Mouse (Mus musculus) G1E (cell line): ENCODE data around the gene Aig1.

Experiments used
- CTCF ChIP-seq: IDR thresholded peaks from 2 replicates; pipeline ENCODE4 v1.5.1; 2012; ENCODE audit warnings: low read depth, low read length, inconsistent platforms, mixed read lengths
- GATA1 ChIP-seq: IDR thresholded peaks from 2 replicates; pipeline ENCODE4 v1.6.1; 2012; ENCODE audit warnings: borderline replicate concordance, low read length, inconsistent platforms, mixed read lengths
- GATA2 ChIP-seq: IDR thresholded peaks from 2 replicates; pipeline ENCODE4 v1.6.1; 2012; ENCODE audit warnings: low read depth, low read length, inconsistent platforms, borderline replicate concordance
- POLR2AphosphoS5 ChIP-seq: IDR thresholded peaks from 2 replicates; pipeline ENCODE4 v1.6.1; 2012; ENCODE audit warnings: low read depth, low read length, inconsistent platforms; ENCODE audit not compliant: insufficient replicate concordance
- TAL1 ChIP-seq: conservative IDR thresholded peaks from 2 replicates; pipeline ENCODE4 v1.6.1; 2012; ENCODE audit warnings: low read depth, low read length, inconsistent platforms, mixed read lengths

GRCm38 (mm10) chr10:13715584-13715983 lies 153.2 kb downstream of the Aig1 start:
- no peak for TF ChIP-seq CTCF
- TF ChIP-seq POLR2AphosphoS5: no peak
- no peak for TF ChIP-seq GATA2
- no peak for TF ChIP-seq TAL1
- no peak for TF ChIP-seq GATA1
